Mouse (Mus musculus): ENCODE data around the gene Rundc3a. TPM values are rescaled to one million over a fixed set of nuclear protein-coding genes. Genes with fewer than 3 reads are reported as not detected.

Gene Rundc3a
- 0.83 and 3.7 TPM in 2 replicates for polyA plus RNA-seq (2012; rRNA removed; ENCODE audit: low replicate concordance)

GRCm38 (mm10) chr11:102393238-102393634 is at the start of gene Rundc3a:
Gene Rundc3a, plus strand, starts transcription at chr11:102393403.

GRCm38 (mm10) chr11:102366103-102366502 is 27.1 kb upstream of the Rundc3a start, which contains the start of gene Slc4a1:
Gene Slc4a1, minus strand, starts transcription at chr11:102366203.

GRCm38 (mm10) chr11:102407834-102408215 is 14.6 kb downstream of the Rundc3a start, which contains the start of gene Slc25a39:
Gene Slc25a39, minus strand, starts transcription at chr11:102407946.

GRCm38 (mm10) chr11:102430121-102431017 is 37.2 kb downstream of the Rundc3a start, which contains the start of gene Grn:
Gene Grn, plus strand, starts transcription at chr11:102430315.

GRCm38 (mm10) chr11:102447497-102447896 is 54.3 kb downstream of the Rundc3a start, which contains the start of gene Fam171a2:
Gene Fam171a2, minus strand, starts transcription at chr11:102447682.

Other genes with a start within 250 kb of the Rundc3a start
- not detected in 2 replicates for gene Nags, start 247.9 kb upstream of the Rundc3a start, polyA plus RNA-seq (2012; rRNA removed; ENCODE audit: low replicate concordance)
- 18.7 and 31.1 TPM in 2 replicates for gene Tmem101, start 237.0 kb upstream of the Rundc3a start, polyA plus RNA-seq (2012; rRNA removed; ENCODE audit: low replicate concordance)
- gene Lsm12, start 208.1 kb upstream of the Rundc3a start, polyA plus RNA-seq (2012; rRNA removed; ENCODE audit: low replicate concordance): 47.8 and 68.5 TPM in 2 replicates
- gene G6pc3, start 203.8 kb upstream of the Rundc3a start, polyA plus RNA-seq (2012; rRNA removed; ENCODE audit: low replicate concordance): 111 and 119 TPM in 2 replicates
- gene Hdac5, start 163.2 kb upstream of the Rundc3a start, polyA plus RNA-seq (2012; rRNA removed; ENCODE audit: low replicate concordance): 96.1 and 120 TPM in 2 replicates
- 0.63 and 4.8 TPM in 2 replicates for gene BC030867, start 144.5 kb upstream of the Rundc3a start, polyA plus RNA-seq (2012; rRNA removed; ENCODE audit: low replicate concordance)
- gene Asb16, start 124.7 kb upstream of the Rundc3a start, polyA plus RNA-seq (2012; rRNA removed; ENCODE audit: low replicate concordance): 0.36 and 0.50 TPM in 2 replicates
- gene Tmub2, start 108.5 kb upstream of the Rundc3a start, polyA plus RNA-seq (2012; rRNA removed; ENCODE audit: low replicate concordance): 64.4 and 68.1 TPM in 2 replicates
- 30.8 and 53.3 TPM in 2 replicates for gene Atxn7l3, start 96.8 kb upstream of the Rundc3a start, polyA plus RNA-seq (2012; rRNA removed; ENCODE audit: low replicate concordance)
- gene Ubtf, start 73.7 kb upstream of the Rundc3a start, polyA plus RNA-seq (2012; rRNA removed; ENCODE audit: low replicate concordance): 21.4 and 45.7 TPM in 2 replicates
- gene Slc4a1, start 27.2 kb upstream of the Rundc3a start, polyA plus RNA-seq (2012; rRNA removed; ENCODE audit: low replicate concordance): 0.08 and 0.10 TPM in 2 replicates
- gene Slc25a39, start 14.5 kb downstream of the Rundc3a start, polyA plus RNA-seq (2012; rRNA removed; ENCODE audit: low replicate concordance): 493 and 498 TPM in 2 replicates
- gene Grn, start 36.9 kb downstream of the Rundc3a start, polyA plus RNA-seq (2012; rRNA removed; ENCODE audit: low replicate concordance): 332 and 384 TPM in 2 replicates
- gene Fam171a2, start 54.3 kb downstream of the Rundc3a start, polyA plus RNA-seq (2012; rRNA removed; ENCODE audit: low replicate concordance): 10.4 and 71.8 TPM in 2 replicates
- gene Itga2b, start 76.7 kb downstream of the Rundc3a start, polyA plus RNA-seq (2012; rRNA removed; ENCODE audit: low replicate concordance): 5.7 and 10.0 TPM in 2 replicates
- gene Gpatch8, start 163.0 kb downstream of the Rundc3a start, polyA plus RNA-seq (2012; rRNA removed; ENCODE audit: low replicate concordance): 12.9 and 19.4 TPM in 2 replicates
- 3.0 and 6.1 TPM in 2 replicates for gene Gm11627, start 186.1 kb downstream of the Rundc3a start, polyA plus RNA-seq (2012; rRNA removed; ENCODE audit: low replicate concordance)
- 14.0 and 112 TPM in 2 replicates for gene Fzd2, start 211.0 kb downstream of the Rundc3a start, polyA plus RNA-seq (2012; rRNA removed; ENCODE audit: low replicate concordance)

All from subcutaneous adipose tissue, adult 2 months (tissue).